Mouse (Mus musculus): ENCODE results near the gene Scfd2. TPM values are rescaled to one million over a fixed set of nuclear protein-coding genes. Genes with fewer than 3 reads are reported as not detected.
A peak's percentile ranks its signal among the peaks of the same experiment; 100 is the strongest.

Gene Scfd2
- polyA plus RNA-seq, 1 experiment, result 22.7 TPM

GRCm38 (mm10) chr5:74279673-74280072 is 251.9 kb downstream of the Scfd2 start:
- Histone ChIP-seq H3K27ac (ENCODE audit: insufficient read depth, low read length) (no peak overlapping the region), H3K4me1 (ENCODE audit: control insufficient read depth, insufficient read depth, low read length) (0 out of 2 replicates have a peak, but pooled peaks cover 2% of the 10 kb centered on the region), H3K4me3 (ENCODE audit: insufficient read depth, low read length) (no peak overlapping the region)
- TF ChIP-seq POLR2A (IDR thresholded peaks at IDR 0.05; ENCODE audit: extremely low read depth, insufficient read depth, low read length), result no peak
- TF ChIP-seq CTCF (IDR thresholded peaks at IDR 0.05; ENCODE audit: extremely low read depth, insufficient read depth, low read length), result no peak

- Histone ChIP-seq H3K4me1 (ENCODE audit: control insufficient read depth, insufficient read depth, low read length) (0 out of 2 replicates have a peak, but pooled peaks cover 3% of the 10 kb centered on the region), H3K4me3 (ENCODE audit: insufficient read depth, low read length) (no peak overlapping the region), H3K27ac (ENCODE audit: insufficient read depth, low read length) (no peak overlapping the region)
- TF ChIP-seq CTCF (IDR thresholded peaks at IDR 0.05; ENCODE audit: extremely low read depth, insufficient read depth, low read length) (no peak), POLR2A (IDR thresholded peaks at IDR 0.05; ENCODE audit: extremely low read depth, insufficient read depth, low read length) (no peak)
Observed at GRCm38 (mm10) chr5:74278428-74278827, 253.1 kb downstream of the Scfd2 start.

- Histone ChIP-seq H3K27ac (ENCODE audit: insufficient read depth, low read length) (no peak overlapping the region), H3K4me3 (ENCODE audit: insufficient read depth, low read length) (no peak overlapping the region), H3K4me1 (ENCODE audit: control insufficient read depth, insufficient read depth, low read length) (0 out of 2 replicates have a peak, but pooled peaks cover 3% of the 10 kb centered on the region)
- TF ChIP-seq POLR2A (IDR thresholded peaks at IDR 0.05; ENCODE audit: extremely low read depth, insufficient read depth, low read length), result no peak
- peak; percentile 99 for TF ChIP-seq CTCF (IDR thresholded peaks at IDR 0.05; ENCODE audit: extremely low read depth, insufficient read depth, low read length)
Observed at GRCm38 (mm10) chr5:74277712-74278111, 253.8 kb downstream of the Scfd2 start.

- H3K27ac ChIP-seq (ENCODE audit: insufficient read depth, low read length), result no peak overlapping the region
- no peak for TF ChIP-seq CTCF (IDR thresholded peaks at IDR 0.05; ENCODE audit: extremely low read depth, insufficient read depth, low read length)
- no peak for TF ChIP-seq POLR2A (IDR thresholded peaks at IDR 0.05; ENCODE audit: extremely low read depth, insufficient read depth, low read length)
- 0 out of 2 replicates have a peak, but pooled peaks cover 3% of the 10 kb centered on the region for H3K4me1 ChIP-seq (ENCODE audit: control insufficient read depth, insufficient read depth, low read length)
- no peak overlapping the region for H3K4me3 ChIP-seq (ENCODE audit: insufficient read depth, low read length)
Observed at GRCm38 (mm10) chr5:74277216-74277615, 254.3 kb downstream of the Scfd2 start.

GRCm38 (mm10) chr5:74273313-74273712 is 258.2 kb downstream of the Scfd2 start:
- H3K4me1 ChIP-seq (ENCODE audit: control insufficient read depth, insufficient read depth, low read length), result 0 out of 2 replicates have a peak, but pooled peaks cover 3% of the 10 kb centered on the region
- H3K4me3 ChIP-seq (ENCODE audit: insufficient read depth, low read length), result no peak overlapping the region
- no peak for TF ChIP-seq CTCF (IDR thresholded peaks at IDR 0.05; ENCODE audit: extremely low read depth, insufficient read depth, low read length)
- TF ChIP-seq POLR2A (IDR thresholded peaks at IDR 0.05; ENCODE audit: extremely low read depth, insufficient read depth, low read length), result no peak
- H3K27ac ChIP-seq (ENCODE audit: insufficient read depth, low read length), result no peak overlapping the region

GRCm38 (mm10) chr5:74267736-74268369 is 263.7 kb downstream of the Scfd2 start:
- Histone ChIP-seq H3K27ac (ENCODE audit: insufficient read depth, low read length) (no peak overlapping the region), H3K4me3 (ENCODE audit: insufficient read depth, low read length) (no peak overlapping the region), H3K4me1 (ENCODE audit: control insufficient read depth, insufficient read depth, low read length) (no peaks in the 10 kb centered on the region)
- TF ChIP-seq CTCF (IDR thresholded peaks at IDR 0.05; ENCODE audit: extremely low read depth, insufficient read depth, low read length) (no peak), POLR2A (IDR thresholded peaks at IDR 0.05; ENCODE audit: extremely low read depth, insufficient read depth, low read length) (no peak)

GRCm38 (mm10) chr5:74267196-74267595 is 264.4 kb downstream of the Scfd2 start:
- H3K4me1 ChIP-seq (ENCODE audit: control insufficient read depth, insufficient read depth, low read length), result peaks cover 3% of the 10 kb centered on the region
- H3K27ac ChIP-seq (ENCODE audit: insufficient read depth, low read length), result no peak overlapping the region
- no peak overlapping the region for H3K4me3 ChIP-seq (ENCODE audit: insufficient read depth, low read length)
- no peak for TF ChIP-seq POLR2A (IDR thresholded peaks at IDR 0.05; ENCODE audit: extremely low read depth, insufficient read depth, low read length)
- TF ChIP-seq CTCF (IDR thresholded peaks at IDR 0.05; ENCODE audit: extremely low read depth, insufficient read depth, low read length), result no peak

- H3K4me3 ChIP-seq (ENCODE audit: insufficient read depth, low read length), result no peak overlapping the region
- no peak overlapping the region for H3K27ac ChIP-seq (ENCODE audit: insufficient read depth, low read length)
- no peak for TF ChIP-seq CTCF (IDR thresholded peaks at IDR 0.05; ENCODE audit: extremely low read depth, insufficient read depth, low read length)
- no peak for TF ChIP-seq POLR2A (IDR thresholded peaks at IDR 0.05; ENCODE audit: extremely low read depth, insufficient read depth, low read length)
- peaks cover 6% of the 10 kb centered on the region for H3K4me1 ChIP-seq (ENCODE audit: control insufficient read depth, insufficient read depth, low read length)
Observed at GRCm38 (mm10) chr5:74266476-74266819, 265.1 kb downstream of the Scfd2 start.

GRCm38 (mm10) chr5:74265601-74266475 is 265.7 kb downstream of the Scfd2 start:
- TF ChIP-seq POLR2A (IDR thresholded peaks at IDR 0.05; ENCODE audit: extremely low read depth, insufficient read depth, low read length) (no peak), CTCF (IDR thresholded peaks at IDR 0.05; ENCODE audit: extremely low read depth, insufficient read depth, low read length) (no peak)
- Histone ChIP-seq H3K4me1 (ENCODE audit: control insufficient read depth, insufficient read depth, low read length) (peaks cover 6% of the 10 kb centered on the region), H3K27ac (ENCODE audit: insufficient read depth, low read length) (no peak overlapping the region), H3K4me3 (ENCODE audit: insufficient read depth, low read length) (no peak overlapping the region)
